Mouse (Mus musculus): Measurements from ENCODE around the gene Gm37240. TPM values are rescaled to one million over a fixed set of nuclear protein-coding genes. Genes with fewer than 3 reads are reported as not detected.

Gm37240 gene
- total RNA-seq, 2 experiments from 2014 or later: 38.8 to 39.2 TPM

DNA sequence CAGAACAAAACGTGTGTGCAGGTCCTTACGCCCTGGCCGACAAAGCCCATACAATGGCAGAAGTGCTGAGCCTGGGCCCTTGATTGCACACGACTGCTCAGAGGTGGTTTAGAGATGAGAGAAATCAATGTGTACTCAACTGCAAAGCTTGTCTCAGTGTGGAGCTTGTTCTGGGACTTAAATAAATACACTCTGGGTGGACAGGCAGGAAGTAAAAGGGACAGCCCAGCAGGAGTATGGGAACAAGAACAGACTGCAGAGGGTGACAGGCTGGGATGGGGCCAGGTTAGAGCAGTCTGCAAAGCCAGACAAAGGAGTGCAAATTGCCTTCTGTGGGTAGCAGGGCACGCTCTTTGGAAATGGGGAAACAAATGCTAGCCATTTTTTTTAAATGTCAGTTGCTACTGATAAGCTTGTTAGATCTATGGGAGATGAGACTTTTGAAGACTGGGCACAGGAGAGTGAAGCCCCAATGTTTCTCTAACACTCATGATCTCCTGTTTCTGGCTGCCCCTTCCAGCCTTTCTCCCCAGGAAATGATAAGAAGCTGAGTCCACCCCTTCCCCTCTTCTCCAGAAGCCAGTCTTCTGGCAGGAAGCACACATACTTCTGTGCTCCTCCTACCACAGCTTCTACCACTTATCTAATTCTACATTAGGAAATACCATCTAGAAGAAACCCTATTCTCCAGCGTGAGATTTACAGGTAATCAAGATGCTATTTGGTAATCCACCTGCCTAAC, 184.0 kb downstream of the Gm37240 start:
- intact Hi-C loops (cut with DNase I): no loop called here
- no peak for DNase-seq (ENCODE audit: low spot score)

DNA sequence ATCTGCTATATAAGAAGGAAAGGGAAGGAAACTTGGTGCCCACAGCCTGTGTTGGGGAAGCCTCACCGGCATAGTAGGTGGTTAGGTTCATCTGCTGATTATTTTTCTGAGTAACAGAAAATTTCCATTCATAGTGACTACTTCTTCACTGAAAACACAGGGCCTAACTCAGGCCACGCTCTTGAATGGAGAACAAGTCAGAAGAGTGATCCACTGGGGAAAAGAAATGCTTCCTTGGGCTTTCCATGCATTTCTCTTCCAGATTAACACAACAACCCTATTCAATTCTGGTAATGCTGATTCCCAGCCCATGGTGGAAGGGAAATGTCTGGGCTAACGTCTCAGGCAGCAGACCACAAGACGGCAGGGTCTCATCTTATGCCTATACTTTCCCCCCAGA, 188.8 kb downstream of the Gm37240 start:
- DNase-seq (ENCODE audit: low spot score): no peak
- intact Hi-C loops (cut with DNase I): no loop called here

DNA sequence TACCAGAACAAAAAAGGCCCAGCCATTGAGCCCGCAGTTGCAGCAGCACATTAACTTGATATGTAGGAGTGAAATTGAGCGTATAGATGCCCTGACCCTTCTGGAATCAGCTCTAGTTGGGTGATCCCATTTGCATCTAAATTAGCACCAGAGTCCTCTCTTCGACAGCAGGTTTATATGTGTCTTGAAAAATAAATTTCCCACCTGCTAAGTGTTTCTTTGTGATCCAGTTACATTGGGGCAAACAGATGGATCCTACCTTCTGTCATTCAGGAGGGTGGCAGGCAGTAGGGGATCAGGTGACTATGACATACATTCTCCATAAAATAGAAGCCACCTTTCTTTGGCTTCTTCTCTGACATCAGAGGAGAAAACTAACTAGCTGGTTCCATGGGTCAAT, 192.3 kb downstream of the Gm37240 start:
- intact Hi-C loops (cut with DNase I): no loop called here

DNA sequence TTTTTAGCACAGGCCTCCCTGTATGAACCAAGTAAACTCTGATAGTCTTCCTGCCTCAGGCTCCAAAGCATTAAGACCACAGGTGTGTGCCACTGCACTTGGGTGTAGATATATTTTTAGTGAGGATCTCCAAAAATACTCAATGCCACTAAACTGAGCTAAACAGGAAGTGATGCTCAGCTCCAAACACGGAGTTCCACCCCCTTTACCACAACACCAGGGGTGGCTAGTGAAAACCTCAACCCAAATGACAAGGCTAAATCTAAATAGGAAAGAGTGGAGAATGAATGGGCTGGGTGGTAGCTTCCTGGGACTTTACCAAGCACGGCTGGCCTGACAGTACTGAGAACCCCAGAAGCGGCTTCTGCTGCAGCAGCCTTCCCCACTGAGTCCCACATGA, 194.3 kb downstream of the Gm37240 start:
- no peak for DNase-seq (ENCODE audit: low spot score)
- intact Hi-C loops (cut with DNase I): no loop called here

More for the DNA sequence above, 192.3 kb downstream of the Gm37240 start:
- no peak for DNase-seq (ENCODE audit: low spot score)

DNA sequence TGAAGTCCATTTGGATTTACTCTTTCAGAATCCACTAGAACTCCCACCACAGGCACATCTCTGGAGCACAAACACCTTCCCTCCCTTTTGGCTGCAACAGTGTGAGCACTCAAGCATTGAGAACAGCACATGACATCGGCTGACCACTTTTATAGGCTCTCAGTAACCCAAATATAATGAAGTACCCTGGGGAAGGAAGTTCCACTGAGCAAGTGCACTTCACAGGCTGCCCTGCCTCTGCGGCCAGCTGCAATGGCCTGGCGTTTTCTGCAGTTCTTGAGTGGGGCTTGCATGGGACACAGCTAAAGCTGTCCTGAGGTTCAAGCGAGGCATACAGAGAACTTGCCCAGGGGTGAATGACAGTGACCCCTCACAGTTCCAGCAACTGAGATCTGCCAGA, 196.2 kb downstream of the Gm37240 start:
- intact Hi-C loops (cut with DNase I): no loop called here
- no peak for DNase-seq (ENCODE audit: low spot score)

DNA sequence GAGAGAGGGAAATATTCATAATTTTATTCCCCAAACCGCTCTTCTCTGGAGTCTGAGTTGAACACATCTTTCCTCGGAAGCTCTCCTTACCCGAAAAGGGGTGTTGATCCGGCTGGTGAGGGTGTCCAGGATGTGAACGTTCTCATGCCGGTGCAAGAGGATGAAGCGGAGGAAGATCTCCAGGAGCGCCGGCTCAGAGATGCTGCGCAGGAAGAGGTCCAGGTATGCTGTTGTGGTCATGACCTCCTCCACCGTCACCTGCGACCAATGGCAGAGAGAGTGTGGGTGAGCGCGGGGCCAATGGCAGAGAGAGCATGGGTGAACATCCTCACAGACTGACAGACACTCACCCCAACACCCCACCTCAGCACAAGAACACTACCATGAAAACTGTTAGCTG, 199.0 kb downstream of the Gm37240 start:
- intact Hi-C loops (cut with DNase I): no loop called here
- DNase-seq (ENCODE audit: low spot score): no peak

DNA sequence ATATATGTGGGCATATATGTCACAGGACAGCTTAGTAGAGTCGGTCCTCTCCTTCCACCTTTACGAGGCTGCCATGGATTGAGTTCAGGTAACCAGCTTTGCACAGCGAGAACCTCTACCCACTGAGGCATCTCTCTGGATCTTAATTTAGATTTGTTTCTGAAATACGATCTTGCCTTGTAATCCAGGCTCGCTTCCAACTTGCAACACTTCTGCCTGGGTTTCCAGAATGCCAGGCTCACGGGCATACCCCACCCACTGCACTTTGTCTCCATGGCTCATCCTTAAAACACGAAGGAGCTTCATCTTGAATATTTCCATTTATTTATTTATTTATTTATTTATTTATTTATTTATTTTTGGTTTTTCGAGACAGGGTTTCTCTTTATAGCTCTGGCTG, 202.0 kb downstream of the Gm37240 start:
- DNase-seq (ENCODE audit: low spot score): no peak
- intact Hi-C loops (cut with DNase I): no loop called here

DNA sequence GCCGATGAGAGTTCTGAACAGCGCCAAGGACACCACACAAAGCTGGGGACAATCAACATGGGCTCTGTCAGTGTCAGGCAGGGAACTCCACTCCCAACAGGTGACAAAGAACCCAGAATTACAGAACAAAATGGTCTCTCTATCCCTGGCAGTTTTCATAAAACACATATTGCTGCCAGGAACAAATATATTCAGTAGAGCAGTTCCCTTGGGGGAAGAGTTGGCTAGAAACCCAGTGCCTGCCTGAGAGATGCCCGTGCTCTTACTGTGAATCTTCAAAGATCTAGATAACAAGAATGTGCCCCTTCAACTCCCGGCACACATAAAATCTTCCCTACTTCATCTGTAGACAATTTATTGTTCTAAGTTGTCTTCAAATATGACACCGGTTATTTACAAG, 203.7 kb downstream of the Gm37240 start:
- no peak for DNase-seq (ENCODE audit: low spot score)
- intact Hi-C loops (cut with DNase I): no loop called here

DNA sequence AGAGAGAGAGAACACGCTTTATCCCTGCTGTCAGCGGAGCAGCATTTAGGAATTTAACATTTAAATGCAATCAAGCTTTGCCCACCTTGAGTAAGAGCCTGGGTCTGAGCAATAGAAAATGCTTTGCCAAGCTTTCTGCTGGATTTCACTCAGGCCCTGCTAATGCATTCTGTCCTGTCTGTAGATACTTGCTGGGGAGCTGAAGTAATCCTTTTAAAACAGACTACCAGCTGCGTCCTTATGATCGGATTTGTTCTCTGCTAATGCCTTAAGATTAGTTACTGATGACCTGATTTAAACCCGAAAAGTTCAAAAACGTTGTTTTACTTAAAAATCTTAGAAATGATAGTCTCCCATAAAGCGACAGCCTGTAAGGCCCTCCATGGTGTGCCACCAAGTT, 206.2 kb downstream of the Gm37240 start:
- intact Hi-C loops (cut with DNase I): no loop called here
- DNase-seq (ENCODE audit: low spot score): no peak

DNA sequence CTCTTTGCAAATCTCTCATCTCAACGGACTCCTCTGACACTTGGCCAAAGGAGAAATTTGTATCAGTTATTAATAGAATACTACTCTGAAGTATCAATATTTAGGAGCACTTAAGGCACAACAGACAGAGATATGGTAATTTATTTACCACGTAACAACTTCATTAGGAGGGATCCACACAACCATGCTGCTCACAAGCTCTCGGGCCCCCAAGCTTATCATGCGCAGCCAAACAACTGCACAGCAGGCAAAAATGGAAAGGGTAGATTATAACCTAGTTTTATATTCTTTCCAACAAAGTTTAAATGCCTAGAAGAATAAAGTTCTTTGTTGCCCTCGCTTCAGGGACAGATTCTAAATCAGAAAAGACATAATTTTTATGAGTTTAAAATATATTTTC, 207.4 kb downstream of the Gm37240 start:
- DNase-seq (ENCODE audit: low spot score): no peak
- intact Hi-C loops (cut with DNase I): no loop called here

DNA sequence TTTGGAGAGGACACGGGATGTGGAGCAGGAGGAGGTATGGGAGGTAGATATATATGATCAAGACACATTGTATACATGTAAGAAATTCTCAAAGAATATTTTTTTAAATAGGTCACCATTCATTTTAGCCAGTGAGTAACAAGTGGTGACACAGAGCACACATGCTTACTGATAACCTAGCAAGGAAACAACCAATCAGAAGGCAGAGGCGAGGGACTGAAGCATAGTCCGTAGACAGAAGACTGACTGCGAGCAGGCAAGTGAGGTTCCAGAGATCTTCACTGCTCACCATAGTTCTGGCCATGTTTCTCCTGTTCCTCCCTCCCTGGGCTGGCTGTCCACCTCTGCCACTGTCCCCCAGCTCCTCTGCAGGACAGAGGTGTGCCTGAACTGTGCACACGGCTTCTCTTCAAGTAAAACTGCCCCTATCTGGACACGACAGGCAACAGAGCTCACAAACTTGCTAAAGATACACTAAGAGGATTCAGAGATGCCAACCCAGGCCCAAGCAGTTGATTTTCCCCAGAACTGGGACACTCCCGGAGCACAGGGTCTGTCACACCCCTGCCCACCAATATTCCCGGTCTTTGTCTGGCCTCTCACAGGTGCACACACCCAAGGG, 207.9 kb downstream of the Gm37240 start:
- no peak for DNase-seq (ENCODE audit: low spot score)
- intact Hi-C loops (cut with DNase I): no loop called here

DNA sequence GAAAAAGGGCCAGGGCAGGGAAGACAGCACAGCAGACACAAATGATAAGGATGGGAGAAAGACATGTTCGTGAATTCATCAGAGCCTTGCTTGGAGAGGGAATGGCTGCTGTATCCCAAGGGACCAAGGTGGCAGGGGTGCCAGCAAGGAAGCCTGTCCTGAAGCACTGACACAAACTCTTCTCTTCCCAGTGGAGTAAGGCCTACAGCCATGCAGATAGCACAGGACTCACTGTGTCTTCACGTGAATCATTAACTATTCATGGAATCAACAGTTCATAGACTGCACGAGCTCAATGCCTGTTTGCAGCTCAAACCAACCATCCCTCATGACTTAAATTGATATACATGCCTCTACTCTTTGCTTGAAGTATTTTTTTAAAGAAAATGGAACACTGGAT, 209.4 kb downstream of the Gm37240 start:
- intact Hi-C loops (cut with DNase I): no loop called here

DNA sequence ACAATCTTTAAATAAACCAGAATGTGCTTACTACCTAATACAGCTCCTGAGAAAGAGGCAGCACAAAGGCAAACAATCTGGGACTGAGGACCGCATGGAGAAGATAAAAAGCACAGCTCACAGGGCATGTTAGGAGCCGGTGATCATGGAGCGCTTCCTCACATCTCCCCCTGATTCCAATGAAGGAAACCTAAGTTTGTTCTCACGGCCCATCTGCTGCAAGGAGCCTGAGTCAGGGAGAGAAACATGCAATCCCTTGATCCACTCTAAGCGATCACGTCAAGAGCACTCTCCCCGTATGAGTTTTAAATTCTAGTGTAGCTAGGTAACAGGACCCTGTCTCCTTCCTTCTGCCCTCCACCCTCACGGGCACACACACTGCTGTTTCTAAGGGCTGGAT, 210.2 kb downstream of the Gm37240 start:
- DNase-seq (ENCODE audit: low spot score): no peak
- intact Hi-C loops (cut with DNase I): no loop called here

More for the DNA sequence above, 209.4 kb downstream of the Gm37240 start:
- DNase-seq (ENCODE audit: low spot score): no peak

DNA sequence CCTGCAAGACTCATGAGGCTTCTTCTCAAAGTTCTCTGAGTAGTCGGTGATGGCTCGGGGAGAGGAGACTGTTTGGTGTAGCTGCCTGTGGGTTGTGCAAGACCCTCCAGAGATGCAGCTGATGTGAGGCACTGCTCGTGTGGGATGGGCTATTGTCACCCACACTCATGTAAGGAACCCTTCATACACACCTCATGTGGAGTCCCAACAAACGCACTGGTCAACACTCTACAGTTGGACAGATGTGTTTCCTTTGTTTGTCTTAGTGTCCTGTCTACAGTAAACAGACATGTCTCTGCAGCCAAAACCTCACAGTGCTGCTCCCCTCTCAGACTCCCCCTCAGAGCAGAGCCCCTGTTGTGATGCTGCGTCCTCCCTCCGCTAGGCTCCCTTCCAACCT, 217.5 kb downstream of the Gm37240 start:
- no peak for DNase-seq (ENCODE audit: low spot score)
- intact Hi-C loops (cut with DNase I): no loop called here

DNA sequence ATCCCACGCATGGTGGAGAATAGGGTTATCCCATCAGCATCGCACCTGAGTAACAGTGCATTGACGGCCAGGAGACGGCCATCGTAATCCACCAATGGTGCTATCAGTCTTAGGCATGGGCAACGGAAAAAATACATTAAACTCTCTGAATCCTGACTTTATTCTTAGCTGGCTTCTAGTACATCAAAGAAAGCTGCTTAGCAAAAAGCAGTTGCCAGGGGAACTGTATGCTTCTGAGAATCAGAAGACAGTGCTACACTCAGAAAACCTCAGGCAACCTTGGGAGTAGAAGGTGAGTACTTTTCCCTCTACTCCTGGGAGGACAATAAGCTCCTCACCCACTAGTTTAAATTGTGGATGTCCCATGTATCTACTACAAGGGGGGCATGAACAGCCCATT, 219.6 kb downstream of the Gm37240 start:
- no peak for DNase-seq (ENCODE audit: low spot score)
- intact Hi-C loops (cut with DNase I): no loop called here

DNA sequence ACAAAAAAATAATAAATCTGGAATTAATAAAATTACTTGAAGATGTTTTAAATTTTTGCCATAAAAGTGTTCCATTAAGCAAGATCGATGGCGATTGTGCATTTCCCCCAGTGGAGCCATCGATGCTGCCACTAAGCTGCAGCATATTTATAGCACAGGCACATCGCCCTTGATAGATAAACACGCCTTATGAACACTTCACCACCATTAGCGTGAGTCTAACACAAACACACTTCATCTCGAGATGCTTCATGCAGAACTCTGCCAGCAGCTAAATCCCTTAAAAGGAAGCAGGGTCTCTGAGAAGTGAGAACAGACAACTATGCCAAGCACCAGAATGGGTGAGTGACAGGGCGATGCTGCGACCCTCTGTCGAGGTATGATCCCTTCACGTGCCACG, 220.6 kb downstream of the Gm37240 start:
- intact Hi-C loops (cut with DNase I): no loop called here
- DNase-seq (ENCODE audit: low spot score): no peak

DNA sequence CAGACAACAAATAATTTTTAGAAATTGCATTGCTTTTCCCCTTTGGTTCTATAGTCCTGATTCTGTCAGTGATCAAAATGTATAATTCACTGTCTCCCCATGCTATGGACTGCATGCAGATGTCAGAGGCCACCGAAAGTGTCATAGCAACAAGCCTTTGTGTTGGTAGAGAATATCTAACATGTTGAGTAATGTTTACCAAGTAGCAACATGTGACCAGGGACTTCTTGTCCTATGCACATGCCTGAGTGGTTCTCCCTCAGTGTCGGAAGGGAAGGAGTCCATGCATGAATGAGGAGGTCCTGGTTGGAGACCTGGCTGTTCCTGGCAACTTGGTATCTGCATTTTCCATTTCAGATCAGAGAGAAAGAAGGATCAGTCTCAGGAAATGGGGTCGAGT, 221.2 kb downstream of the Gm37240 start:
- no peak for DNase-seq (ENCODE audit: low spot score)
- intact Hi-C loops (cut with DNase I): no loop called here

DNA sequence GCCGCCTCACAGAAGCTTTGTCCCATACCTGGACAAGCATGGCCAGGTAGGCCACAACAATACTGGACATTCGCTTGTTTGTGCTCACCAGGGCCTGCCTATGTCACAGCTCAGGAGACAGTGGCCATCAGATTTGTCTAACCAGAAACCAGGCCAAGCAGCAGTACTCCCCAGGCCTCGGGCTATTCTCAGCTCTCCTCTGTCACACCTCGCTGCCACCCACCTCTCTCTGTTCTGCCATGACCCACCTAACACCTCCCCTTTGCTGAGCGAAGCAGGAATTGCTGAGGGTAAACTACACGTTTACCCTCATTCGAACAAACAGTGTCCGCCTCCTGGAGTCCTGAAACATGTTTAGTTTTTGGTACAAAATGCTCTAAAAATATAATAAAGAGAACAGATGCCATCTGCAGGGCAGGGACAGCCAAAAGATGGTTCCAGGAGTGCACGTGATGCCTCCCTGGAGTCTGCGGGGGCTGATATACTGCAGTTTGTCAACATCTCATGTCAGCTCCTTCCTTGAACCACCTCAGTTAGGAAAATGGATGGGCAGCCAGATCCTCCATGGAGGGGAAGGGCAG, 222.6 kb downstream of the Gm37240 start:
- intact Hi-C loops (cut with DNase I): no loop called here

DNA sequence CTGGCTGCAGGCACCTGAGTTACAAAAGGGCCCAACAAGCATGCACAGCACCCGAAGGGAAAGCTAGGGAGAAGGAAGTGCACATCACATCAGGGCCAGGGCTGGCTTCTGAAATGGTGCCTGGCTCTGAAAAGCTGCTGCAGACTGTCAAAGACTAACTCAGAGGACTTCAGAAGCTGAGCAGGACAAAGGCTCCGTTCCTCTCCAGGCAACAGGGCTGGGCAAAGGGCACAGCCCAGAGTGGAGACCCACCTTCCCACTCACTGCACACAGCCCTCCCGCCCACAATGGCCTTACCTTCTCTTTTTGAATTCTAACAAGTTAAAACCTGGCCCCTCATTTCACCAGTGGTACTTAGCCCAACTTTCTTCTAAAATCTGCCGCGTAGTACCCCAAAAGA, 223.5 kb downstream of the Gm37240 start:
- DNase-seq (ENCODE audit: low spot score): no peak
- intact Hi-C loops (cut with DNase I): no loop called here

More for the DNA sequence above, 222.6 kb downstream of the Gm37240 start:
- DNase-seq (ENCODE audit: low spot score): no peak

DNA sequence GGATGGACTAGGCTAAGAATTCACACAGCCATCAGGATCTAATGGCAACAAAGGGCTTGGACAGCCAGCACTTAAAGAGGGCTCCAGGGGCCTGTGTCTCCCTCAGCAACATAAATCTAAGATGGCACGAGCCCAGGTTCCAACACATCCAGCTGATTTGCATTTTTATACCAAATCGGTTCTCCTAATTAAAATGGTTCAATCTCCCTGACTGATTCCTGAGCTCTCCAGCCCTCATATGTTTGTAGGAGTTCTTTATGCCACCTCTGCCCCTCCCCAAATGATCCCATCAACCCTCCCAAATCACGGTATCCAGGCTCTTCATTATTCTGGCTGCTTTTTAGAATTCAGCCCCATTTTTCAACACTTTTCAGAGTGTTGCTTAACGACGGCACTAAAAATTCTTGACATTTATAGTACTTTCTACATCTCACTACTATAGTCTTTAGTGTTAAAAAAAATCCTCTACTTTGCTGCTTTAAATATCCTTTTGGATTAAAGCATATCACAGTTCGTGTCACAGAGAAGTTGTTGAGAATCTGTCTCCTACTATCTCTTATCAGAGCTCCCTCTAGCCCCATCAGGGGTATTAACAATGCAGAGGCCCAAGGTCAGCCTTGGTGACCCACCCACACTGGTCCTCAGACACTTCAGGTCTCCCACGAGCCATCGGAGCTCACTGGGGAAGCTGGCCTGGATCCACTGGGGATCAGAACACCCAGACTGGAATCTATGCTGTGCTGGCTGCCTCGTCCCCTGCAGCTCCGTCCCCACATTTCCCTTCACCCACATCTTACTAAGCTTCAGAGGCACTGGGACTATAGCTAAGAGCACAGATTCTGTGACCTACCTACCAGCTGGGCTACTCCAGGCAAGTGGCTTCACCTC, 225.1 kb downstream of the Gm37240 start:
- no peak for DNase-seq (ENCODE audit: low spot score)

DNA sequence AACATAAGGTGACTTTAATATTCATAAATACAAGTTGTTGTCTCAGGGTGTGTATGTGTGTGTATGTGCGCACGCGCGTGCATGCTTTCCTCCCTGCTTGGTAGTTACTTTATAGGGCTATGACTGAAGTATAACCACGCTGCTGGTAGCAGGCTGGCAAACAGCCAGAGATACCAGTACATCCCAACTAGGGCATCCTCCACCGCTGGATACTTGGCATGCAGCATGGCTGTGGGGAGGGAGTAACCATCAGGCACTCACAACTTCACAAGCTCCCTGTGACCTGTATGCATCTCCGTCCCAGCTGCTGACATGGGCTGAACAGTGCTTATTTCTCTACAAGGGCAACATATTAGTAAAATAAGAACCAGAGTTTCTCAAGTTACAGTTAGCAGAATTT, 227.6 kb downstream of the Gm37240 start:
- DNase-seq (ENCODE audit: low spot score): no peak
- intact Hi-C loops (cut with DNase I): no loop called here

More for the DNA sequence above, 225.1 kb downstream of the Gm37240 start:
- intact Hi-C loops (cut with DNase I): no loop called here
